Mouse (Mus musculus): ENCODE measurements at regions not wholly inside any gene's neighbourhood (a gene's known extent, or its start where the extent isn't known, plus 50 kb on each side); places are given as distances from the start of the nearest gene placed in this dataset.
"Not testable (repeated sequence)": the region's sequence is repeated elsewhere in the genome, so short reads cannot be mapped to it uniquely, and the experiment has no call there.

GRCm38 (mm10) chr5:109842186-109842978, 80.8 kb upstream of the Gm15446 start:
- DNase-seq (ENCODE audit: low spot score in 2 of 2): not testable (repeated sequence)

- DNase-seq (ENCODE audit: low spot score in 2 of 2): not testable (repeated sequence)
These were observed 79.0 kb upstream of the Gm15446 start for GRCm38 (mm10) chr5:109844236-109844635.

GRCm38 (mm10) chr5:109844753-109845186, 78.4 kb upstream of the Gm15446 start:
- peak; percentile 42 to 55 for DNase-seq (ENCODE audit: low spot score in 2 of 2)

GRCm38 (mm10) chr5:109851225-109851624, 72.0 kb upstream of the Gm15446 start:
- DNase-seq (ENCODE audit: low spot score in 2 of 2): not testable (repeated sequence)

- no peak for DNase-seq (ENCODE audit: low spot score in 2 of 2)
These were observed 62.8 kb upstream of the Gm15446 start for GRCm38 (mm10) chr5:109860402-109860801.

- DNase-seq (ENCODE audit: low spot score in 2 of 2): not testable (repeated sequence)
These were observed 58.7 kb upstream of the Gm15446 start for GRCm38 (mm10) chr5:109864517-109864916.

GRCm38 (mm10) chr5:109865628-109866027, 57.6 kb upstream of the Gm15446 start:
- no peak for DNase-seq (ENCODE audit: low spot score in 2 of 2)

GRCm38 (mm10) chr5:109866337-109867126, 56.7 kb upstream of the Gm15446 start:
- DNase-seq (ENCODE audit: low spot score in 2 of 2): peak; percentile 82 to 84

- DNase-seq (ENCODE audit: low spot score in 2 of 2): not testable (repeated sequence)
These were observed 56.0 kb upstream of the Gm15446 start for GRCm38 (mm10) chr5:109867221-109867620.

All from thymus, postnatal 10 days (tissue).